Mouse (Mus musculus): ENCODE measurements around the gene Rpl32.

GRCm38 (mm10) chr6:115764179-115764578 lies 44.4 kb downstream of the Rpl32 start:
- TF ChIP-seq CTCF (conservative IDR thresholded peaks at IDR 0.05; ENCODE audit: low read length) (no peak), POU5F1 (IDR thresholded peaks at IDR 0.05; ENCODE audit: borderline replicate concordance, low read length) (no peak)
